Mouse (Mus musculus) gastrocnemius, postnatal 25 days (tissue): ENCODE data around the gene Efr3b. TPM values are rescaled to one million over a fixed set of nuclear protein-coding genes. Genes with fewer than 3 reads are reported as not detected.

Experiments used
- DNase-seq: peaks from one replicate; pipeline ENCODE4 v3.0.0; 2022
- long read RNA-seq, 2 experiments: library from polyadenylated mRNA; stranded (forward); transcript quantifications; one replicate each; pipeline ENCODE4 v2.0.0; 2021
- total RNA-seq, 2 experiments: library from RNA; stranded (reverse); gene quantifications; 1 replicate in 1 of 2; 2 replicates in 1 of 2; pipeline ENCODE4 v1.2.3; 2021

The Efr3b gene
- total RNA-seq, result 1 to 10 TPM; 3.1 to 6.0 TPM
- long read RNA-seq, experiment 1, full-length matches to known transcripts, result 1 of 6 reads
- long read RNA-seq, experiment 1, partial matches to known transcripts, result 0 of 6 reads
- long read RNA-seq, experiment 1, other reads (novel, unspliced or antisense), result 5 of 6 reads
- long read RNA-seq, experiment 2, partial matches to known transcripts, result 0 of 4 reads
- long read RNA-seq, experiment 2, other reads (novel, unspliced or antisense), result 4 of 4 reads

DNA sequence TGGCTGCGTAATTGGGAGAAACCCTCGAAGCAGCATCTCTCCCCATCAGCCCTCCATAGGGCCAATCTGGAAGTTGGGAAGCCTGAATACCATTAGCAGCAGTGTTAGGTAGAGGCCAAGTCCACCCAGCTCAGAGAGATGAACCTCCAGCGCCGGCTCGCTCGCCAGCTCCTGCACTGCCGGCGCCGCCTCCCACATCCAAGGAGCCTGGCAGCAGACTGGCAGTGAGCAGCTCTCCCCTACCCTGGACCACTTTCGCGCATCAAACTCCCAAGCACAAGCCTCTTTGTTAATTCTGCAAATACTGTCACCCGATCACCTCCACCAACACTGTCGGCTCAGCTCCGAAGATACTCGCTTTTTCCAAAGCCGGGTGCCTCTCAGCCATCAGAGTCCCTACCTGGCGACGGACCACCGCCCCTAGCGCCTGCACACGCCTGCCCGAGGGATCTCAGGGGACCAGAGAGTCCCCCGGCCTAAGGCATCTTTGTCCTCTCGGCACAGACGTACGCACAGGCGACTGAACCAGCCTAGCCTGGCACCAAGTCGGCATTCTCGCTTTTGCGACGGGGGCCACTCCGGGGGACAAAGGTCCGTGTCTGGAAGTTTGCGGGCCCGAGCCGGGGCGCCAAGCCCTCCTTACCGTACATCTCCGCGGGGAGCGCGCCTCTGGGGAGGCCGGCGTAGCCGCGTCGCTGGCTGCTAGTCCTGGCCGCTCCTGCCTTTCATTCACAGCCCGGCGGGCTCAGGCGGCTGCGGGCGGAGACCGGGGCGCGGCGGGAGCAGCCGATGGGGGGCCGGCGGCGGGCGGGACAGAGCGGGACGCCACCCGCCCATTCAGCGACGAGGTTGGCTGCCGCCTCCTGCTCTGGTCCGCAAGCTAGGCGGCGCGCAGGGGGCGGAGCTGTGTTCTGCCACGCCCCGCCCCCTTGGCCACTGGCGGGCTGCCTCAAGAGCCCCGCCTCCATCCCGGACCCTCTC, at the start of gene Efr3b:
Efr3b (minus strand) TSS at position 855 of the 981 bp plus-strand sequence.
- peak; percentile 78 for DNase-seq

DNA sequence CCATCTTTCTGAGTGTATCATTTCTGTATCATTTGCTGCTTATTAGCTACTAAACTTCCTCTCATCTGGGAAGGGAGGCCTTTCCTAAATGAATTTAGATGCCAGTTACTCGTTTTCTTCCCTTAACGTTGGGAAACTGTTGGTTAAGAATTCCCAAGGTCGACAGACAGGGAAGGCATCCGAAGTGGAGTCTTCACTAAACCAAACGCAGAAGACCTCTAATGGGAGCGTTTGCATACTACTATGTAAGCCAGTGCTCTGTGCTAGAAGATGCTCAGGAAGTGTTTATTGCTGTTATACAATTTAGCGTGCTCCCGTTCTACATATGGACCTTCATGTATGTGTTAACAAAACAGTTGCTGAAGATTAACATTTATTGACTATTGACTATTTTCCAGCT, 44.7 kb upstream of the Efr3b start:
- DNase-seq, result no peak

DNA sequence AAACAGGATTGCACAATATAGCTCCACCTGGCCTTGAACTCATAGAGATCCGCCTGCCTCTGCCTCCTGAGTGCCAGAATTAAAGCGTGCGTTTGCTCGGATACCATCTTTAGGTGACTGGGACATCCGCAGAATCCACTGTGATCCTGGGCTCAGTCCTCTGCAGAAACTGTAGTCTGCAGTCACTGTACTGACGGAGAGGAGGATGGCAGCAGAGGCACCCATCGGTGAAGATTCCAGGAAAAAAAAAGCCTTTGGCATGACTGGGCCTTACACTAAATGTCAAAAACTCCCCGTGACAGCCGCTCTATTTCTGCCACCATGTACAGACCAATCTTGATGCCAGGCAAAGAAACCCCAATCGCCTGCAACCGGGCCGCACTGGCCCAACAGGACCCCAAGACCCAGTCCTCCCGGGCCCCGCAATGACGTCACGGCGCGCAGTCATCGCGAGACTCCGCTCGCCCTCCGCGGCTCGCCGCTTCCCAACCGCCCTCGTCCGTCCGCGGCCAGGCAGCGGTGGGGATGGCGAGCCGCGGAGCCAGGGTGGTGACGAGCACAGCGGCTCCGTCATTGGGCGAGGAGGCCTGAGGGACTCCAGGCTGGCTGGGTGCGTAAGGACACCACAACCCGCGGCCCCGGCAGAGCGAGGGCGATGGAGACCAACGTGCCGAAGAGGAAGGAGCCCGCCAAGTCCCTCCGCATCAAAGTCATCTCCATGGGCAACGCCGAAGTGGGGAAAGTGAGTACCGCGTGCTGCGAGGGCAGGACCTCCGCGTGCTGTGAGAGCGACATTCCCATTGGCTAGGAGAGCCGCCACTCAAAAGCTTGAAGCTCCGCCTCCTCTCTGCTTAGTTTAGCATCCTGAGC, 43.7 kb upstream of the Efr3b start, which contains the start of gene Dnajc27:
Dnajc27 (plus strand) TSS at position 452 of the 870 bp plus-strand sequence.
- peak; percentile 93 for DNase-seq

DNA sequence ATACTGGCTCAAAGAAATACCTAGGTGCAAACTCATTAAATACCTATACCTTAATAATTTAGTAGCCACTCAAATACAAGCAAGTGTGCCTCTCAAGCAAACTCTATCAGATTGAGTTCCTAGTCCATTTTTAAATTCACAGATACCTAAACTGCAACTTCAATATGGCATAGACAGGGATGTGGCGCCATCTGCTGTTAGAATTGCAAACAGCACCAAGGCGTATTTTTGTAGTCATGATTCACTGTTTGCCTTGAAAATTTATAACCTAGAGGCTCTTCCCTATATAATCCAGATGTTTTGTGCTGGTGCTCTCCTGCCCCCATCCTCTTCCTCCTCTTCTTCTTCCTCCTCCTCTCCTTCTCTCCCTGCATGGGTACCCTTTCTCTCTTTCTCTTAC, 41.6 kb upstream of the Efr3b start:
- peak; percentile 25 for DNase-seq

DNA sequence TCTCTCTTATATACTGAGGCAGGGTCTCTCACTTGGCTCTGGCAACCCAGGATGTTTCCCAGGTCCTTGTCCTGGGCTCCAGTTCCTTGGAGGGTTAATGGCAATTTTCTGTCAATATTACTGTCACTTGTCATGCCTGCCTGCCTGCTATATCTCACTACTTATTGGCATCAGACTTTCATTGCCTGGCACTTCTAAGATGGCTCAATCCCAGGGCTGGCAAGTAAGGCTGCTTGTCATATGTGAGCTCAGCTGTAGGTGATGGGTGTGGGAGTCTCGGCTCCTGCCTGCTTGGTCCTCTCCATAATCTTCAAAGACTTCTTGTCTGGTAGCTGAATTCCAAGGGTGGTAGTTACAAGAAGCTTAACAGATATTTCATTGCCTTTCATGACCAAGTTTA, 39.4 kb upstream of the Efr3b start:
- DNase-seq, result no peak

DNA sequence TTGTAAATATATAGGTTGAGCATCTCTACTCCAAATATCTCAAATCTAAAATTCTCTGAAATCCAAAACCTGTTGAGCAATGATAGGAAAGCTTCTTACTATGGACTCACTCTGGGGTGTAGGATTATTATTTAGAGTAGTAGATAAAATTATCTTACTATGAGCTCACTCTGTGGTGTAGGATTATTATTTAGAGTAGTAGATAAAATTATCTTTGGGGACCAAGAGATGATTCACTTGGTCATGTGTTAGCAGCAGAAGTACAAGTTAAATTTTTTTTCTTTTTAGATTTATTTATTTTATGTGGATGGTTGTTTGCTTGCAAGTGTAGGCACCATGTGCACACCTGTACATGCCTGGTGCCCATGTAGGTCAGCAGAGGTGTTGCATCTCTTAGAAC, 37.7 kb upstream of the Efr3b start:
- DNase-seq, result no peak

DNA sequence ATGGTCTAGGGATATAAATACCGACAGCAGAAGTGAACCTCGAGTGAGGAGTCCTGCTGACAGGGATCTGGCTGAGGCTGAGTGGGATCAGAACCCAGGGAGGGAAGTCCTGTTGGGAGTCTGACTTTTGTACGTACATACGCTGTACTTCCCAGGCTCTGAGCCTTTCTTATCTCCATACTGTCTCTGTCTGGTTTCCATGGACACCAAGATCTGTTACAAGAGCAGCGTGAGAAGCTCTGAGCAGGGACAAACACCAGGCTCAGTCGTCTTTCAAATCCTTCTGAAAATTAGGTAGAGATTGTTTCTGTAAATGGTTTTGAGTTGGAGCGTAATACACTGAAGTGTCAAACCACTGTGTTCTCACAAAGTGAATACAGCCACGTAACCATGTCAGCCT, 36.7 kb upstream of the Efr3b start:
- no peak for DNase-seq

DNA sequence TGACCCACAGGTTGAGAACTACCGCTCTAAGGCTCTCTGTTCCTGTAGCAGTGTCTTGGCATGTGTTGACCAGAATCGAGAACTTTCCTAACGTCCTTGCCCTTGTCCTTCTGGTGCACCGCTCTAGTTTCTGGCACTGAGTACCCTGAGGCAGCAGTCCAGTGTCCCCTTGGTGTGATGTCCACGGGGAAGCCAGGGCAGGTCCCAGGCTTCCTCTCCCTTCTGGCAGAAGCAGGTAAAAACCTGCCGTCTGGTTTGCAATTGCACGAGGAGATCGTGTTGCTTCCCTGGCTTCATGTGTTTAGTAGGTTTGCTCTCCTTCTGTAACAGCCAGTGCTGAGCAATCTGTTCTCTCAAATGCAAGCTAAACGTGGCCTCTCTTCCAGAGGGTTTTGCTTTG, 33.0 kb upstream of the Efr3b start:
- DNase-seq, result peak; percentile 14

DNA sequence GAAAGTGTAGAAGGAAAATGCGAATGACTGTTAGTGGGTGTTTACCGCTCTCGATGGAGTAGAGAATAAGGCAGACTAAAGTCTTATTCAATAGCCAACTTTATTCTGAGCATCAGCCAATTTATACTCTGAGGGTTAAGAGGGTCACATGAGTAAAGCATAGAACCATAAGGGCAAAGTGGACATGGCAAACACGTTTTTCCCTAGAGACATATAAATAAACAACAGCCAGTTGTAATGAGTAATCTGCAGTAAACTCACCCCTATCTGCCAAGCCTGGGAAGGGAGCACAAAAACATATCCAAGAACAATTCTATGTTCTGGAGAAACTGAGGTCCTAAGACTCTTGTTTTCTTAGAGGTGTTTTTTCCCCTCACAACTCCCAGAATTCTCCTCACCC, 29.8 kb upstream of the Efr3b start:
- DNase-seq, result no peak

DNA sequence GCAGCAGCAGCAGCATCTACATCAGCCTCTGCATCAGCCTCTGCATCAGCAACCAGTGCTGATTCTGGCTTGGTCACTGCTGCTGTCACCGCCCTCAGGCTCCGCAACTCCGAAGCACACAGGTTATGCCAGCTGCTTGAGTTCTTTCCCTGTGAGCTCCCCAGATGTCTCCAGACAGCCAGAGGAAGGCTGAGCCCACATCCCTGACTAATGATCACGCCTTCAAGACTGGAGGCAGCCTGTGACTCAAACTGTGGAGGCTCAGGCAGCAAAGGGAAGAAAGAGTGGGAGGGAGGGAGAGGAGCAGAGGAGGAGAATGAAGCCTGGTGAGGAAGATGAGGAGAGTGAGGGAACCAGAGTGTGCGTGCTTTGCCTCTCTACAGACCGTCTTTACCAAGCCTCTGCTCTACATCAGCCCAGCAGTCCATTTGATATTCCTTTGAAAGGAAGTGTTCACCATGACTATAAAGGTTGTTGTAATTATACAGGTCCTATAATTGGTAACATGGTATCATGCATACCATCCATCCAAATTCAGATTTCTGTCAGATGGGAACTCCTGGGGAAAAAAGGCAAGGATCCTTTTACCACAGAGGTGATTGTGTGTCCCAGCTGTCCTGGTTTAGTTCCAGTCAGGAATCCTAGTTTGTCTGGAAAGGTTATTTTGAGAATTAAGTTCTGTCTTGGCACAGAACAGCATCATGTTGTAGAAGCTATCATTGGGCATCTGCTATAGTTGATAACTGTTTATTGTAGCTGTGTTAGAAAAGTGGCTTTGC, 28.2 kb upstream of the Efr3b start:
- no peak for DNase-seq

DNA sequence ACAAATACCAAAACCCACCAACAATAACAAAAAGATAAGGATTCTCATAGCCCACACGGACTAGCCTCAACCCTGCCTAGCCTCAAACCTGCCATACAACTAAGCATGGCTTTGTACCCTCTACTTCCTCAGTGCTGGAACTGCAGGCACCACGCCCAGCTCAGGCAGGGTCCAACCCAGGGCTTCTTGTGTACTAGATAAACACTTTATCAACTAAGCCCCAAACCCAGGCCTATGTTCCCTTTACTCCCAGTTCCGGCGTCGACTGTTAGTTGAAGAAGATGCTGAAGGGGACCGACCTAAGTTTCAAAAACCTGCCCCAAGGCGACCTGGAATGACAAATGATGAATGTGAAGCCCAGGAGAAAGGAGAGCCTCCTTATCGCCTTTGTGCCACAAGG, 27.2 kb upstream of the Efr3b start:
- DNase-seq, result no peak

DNA sequence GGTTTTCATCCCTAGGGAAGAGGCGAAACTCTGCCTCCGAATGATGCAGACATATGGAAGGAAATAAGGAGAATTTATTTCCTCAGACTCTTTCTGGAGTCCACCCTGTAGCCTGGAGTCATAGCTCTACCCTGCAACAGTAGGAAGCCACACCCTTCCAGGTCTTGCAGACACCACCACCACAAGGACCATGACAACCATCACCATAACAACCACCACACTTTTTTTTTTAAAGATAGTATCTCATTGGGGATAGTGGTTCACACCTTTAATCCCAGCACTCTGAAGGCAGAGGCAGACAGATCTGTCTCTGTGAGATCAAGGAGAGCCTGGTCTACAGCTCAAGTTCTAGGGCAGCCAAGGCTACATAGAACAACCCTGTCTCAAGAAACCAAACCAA, 26.8 kb upstream of the Efr3b start:
- no peak for DNase-seq

DNA sequence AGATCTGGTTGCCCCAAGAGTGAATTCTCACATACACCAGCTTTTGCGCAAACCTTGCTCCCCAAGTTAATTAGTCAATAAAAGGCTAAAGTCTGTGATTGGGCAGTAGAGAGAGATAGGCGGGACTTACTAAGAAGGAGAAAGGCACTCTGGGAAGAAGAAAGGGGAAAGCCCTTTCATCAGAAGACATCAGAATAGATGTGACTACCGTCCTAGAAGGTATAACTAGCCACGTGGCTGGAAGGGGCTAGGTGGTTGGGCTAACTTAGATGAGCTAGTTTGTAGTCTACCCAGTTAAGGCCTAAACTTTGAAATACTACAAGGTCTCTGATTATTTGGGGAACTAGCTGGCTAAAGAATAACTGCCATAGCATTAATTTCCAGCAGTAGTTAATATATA, 21.0 kb upstream of the Efr3b start:
- no peak for DNase-seq

DNA sequence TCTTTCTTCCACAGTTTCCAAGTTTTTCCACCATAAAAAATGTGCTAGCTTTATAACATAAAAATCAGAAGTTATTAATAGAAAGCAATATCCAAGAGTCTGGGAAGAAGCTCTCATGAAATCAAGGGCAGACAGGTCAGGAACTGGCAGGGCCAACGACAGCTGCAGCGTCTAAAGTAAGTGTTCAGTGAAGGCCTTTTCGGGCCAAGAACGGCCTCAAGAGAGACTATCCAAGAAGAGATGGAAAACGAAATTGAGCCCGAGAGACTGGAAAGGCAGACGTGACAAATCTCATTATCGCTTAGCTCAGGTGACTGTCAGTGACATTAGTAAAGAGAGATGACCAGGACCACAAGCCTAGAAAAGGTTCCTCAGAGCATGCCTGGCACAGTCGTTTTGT, 19.6 kb upstream of the Efr3b start:
- peak; percentile 34 for DNase-seq

DNA sequence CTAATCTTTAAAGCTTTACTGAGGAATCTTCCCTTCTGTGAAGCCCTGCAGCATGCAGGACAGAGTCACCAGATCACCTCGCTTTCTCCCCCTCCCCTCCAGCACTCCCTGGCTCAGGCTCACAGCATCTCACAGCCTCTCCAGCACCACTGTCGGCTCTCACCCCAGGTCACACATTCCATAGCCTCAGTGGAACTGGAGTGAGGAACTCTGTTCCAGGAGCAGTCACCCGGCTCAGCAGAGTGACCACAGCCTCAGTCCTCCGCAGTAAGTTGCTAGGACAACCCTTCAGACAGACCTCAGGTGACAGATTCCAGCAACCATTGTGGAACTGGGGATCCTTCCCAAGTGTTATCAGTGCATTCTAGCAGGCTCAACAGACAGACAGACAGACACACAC, 16.1 kb upstream of the Efr3b start:
- DNase-seq, result no peak

DNA sequence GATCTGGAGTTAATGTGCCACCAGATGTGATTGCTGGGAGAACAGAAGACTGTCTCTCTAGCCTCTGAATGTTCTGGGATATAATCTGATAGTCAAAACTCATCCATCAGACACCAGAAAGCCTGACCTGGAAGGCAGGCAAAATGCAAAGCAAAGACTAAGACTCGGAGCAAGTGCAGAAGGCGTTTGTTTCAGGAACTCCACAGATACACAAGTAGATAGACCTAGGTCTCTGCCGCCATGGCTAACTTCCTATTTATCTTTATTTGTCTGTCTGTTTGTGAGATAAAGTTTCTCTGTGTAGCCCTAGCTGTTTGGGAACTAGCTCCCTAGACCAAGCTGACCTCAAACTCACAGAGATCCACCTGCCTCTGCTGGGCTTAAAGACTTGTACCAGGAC, 14.9 kb upstream of the Efr3b start:
- DNase-seq, result no peak

DNA sequence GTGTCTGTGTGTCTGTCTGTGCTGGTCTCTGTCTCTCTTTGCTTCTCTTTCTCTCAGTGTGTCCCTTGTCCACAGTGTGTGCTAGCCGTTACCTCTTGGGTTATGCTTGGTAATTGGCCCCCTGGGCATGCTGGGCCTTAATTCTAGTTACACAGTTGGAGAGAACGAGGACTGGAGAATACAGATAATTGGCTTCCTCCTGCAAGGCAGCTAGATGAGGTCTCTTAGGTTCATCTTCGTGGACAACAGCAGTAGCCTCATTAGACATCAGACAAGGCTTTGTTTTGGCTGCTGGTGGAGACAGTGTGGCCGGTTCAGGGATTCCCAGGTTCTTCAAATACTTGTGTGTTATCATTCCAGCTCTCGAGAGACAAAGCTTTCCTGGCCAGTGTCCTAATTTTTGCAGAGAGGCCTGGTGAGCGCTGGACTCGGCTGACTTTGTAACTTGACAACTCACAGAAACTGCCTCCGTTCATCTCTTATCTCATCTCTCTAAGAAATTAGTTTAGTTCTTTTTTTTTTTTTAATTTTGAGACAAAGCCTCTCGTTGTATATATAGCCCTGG, 12.2 kb upstream of the Efr3b start:
- DNase-seq, result no peak

DNA sequence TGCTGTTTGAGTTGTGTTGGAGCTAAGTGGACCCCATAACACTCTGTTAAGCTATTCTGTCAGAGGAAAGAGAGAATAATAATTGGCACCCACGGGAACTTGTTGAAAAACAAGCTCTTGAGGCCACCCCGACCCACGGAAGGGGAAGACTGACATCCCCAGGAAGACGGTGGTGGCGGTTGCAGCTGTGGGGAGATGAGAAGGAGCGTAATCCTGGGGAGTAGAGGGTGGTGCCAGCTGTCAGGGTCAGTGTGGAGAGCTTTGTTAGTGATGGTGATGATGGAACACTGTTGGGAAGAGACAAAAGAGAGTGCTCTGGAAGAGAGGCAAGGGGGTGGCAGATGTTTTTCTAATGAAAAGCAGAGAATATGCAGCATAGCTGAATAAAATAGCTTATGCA, 9.3 kb upstream of the Efr3b start:
- no peak for DNase-seq

DNA sequence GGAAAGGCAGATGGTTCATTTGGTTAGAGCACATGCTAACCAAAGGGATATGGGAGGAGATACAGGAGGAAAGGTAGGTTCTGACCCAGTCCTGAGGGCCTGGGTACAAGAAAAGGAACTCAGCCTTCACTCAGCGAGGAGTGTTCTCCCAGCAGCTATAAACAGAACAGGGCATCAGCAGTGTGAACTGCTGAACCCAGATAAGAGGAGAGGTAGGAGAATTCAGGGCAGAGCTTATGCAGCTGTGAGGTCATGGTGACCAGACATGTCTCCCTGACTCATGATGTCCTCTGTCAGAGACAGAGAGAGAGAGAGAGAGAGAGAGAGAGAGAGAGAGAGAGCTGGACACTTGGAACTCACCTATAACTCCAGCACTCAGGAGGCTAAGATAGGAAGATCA, 7.3 kb upstream of the Efr3b start:
- no peak for DNase-seq

DNA sequence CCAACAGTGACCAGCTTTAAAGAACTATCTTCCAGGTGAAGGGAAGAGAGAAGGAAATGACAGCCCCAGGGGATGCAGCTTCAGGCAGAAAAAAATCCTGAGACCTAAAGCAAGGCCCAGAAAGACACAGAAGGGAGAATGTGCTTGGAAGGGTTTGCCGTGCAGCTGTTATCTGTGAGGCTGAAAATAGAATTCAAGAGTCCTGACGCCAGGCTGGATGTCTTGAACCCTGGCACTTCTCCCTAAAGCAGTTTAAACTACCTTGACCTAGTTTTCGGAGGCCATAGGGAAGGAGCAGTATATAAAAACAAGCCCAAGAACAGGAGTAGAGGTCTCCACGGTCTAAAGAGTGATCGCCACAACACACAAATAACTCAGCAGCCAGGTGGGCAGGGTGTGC, 3.7 kb upstream of the Efr3b start:
- DNase-seq, result peak; percentile 29

DNA sequence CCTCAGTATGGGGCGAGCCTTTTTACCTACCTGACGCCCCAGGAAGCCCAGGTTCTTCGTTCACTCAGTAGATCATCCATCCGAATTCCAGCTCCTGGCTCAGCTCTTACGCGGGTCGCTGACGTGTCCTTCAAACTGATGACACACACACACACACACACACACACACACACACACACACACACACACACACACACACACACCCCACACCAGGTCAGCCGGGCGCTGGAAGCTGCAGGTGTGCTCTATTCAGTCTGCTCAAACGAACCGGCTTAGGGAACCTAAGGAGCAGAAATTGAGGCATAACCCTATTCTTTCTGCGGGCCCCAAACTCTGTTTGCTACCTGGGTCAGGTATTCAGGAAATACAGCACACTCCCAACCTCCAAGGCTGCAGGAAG, 331 bp upstream of the Efr3b start:
- no peak for DNase-seq
